Mouse (Mus musculus) ES-E14 (cell line): ENCODE data around the gene Cacfd1.

Experiments
- CHD2 ChIP-seq: IDR thresholded peaks from 2 replicates; pipeline ENCODE4 v1.6.1; 2014; ENCODE audit warnings: mild to moderate bottlenecking, low read depth, low read length, inconsistent platforms
- HCFC1 ChIP-seq: IDR thresholded peaks from 2 replicates; pipeline ENCODE4 v1.6.1; 2012; ENCODE audit warnings: low read length, inconsistent platforms, borderline replicate concordance; ENCODE audit not compliant: insufficient read depth
- MAFK ChIP-seq: IDR thresholded peaks from 2 replicates; pipeline ENCODE4 v1.6.1; 2014; ENCODE audit warnings: mild to moderate bottlenecking, low read depth, low read length, inconsistent platforms; ENCODE audit not compliant: insufficient read depth
- ZC3H11A ChIP-seq: IDR thresholded peaks from 2 replicates; pipeline ENCODE4 v1.6.1; 2012; ENCODE audit warnings: low read depth, mild to moderate bottlenecking, inconsistent platforms, low read length, borderline replicate concordance
- ZNF384 ChIP-seq: IDR thresholded peaks from 2 replicates; pipeline ENCODE4 v1.6.1; 2012; ENCODE audit warnings: low read depth, low read length, inconsistent platforms

DNA sequence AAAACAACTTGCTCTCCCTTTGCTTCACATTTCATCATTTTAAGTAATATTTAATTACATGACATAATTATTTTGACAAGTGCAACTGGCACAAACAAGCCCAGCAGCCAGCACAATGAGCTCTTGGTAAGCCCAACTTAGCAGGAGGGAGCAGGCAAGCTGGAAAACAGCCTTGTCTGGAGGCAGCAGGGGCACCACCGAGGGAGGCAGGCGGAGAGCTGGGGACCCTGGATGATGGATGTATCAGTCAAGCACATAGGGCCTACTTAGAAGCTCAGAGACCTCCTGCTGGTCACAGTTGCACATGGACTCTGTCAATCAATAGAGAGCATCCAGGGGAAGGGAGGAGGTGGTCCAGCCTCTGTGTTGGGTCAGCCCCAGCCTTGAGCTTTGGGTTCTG is 58.3 kb downstream of the Cacfd1 start:
- TF ChIP-seq ZC3H11A = no peak
- TF ChIP-seq ZNF384 = no peak
- no peak for TF ChIP-seq MAFK
- TF ChIP-seq HCFC1 = no peak
- no peak for TF ChIP-seq CHD2
